Comparison of ENCODE assay signal across 8 mouse cellular contexts in the genomic region with DNA sequence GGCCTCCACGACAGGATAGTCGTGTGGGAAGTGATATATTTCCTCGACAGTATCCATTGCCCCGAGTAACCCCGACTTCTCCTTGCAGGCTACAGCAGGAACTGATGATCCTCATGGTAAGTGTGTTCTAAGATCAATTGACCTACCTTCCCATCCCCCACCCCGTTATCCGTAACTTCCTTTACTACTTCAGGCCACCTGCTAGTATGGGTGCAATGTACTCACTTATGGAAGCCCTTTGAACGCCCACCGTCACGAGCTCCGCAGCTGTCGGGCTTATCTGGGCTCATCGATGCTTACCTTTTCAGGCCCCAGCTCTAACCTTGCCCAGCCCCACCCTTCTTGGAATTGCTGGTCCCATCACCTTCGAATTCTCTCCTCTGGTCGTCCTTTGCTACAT. TPM values are rescaled to one million over a fixed set of nuclear protein-coding genes. Genes with fewer than 3 reads are reported as not detected.
DNase-seq lines count a peak whose midpoint lies in the region; ATAC-seq and TF ChIP-seq lines count a peak whose summit lies in the region.

No protein-coding gene starts in this region.

- ATAC-seq in heart, embryonic 16.5 days (replicated peaks; ENCODE audit: extremely low read depth, insufficient read depth, low FRiP score) = no peak
- no peak for ATAC-seq in hindbrain, postnatal 0 days
- no peak; the same call in 1 of the 2 replicates for ATAC-seq in midbrain, embryonic 16.5 days

- peaks cover 15% of the 10 kb centered on the region for H3K36me3 ChIP-seq in heart, embryonic 16.5 days (ENCODE audit: control insufficient read depth, insufficient read depth)
- peaks cover 28% of the 10 kb centered on the region; the same call in 1 of the 2 replicates for H3K36me3 ChIP-seq in hindbrain, postnatal 0 days (ENCODE audit: insufficient read depth, low read length)
- H3K36me3 ChIP-seq in midbrain, embryonic 16.5 days (ENCODE audit: control insufficient read depth, insufficient read depth, low read length) = no peaks in the 10 kb centered on the region; the same call in 1 of the 2 replicates

- no peaks in the 10 kb centered on the region for H3K27me3 ChIP-seq in heart, embryonic 16.5 days (ENCODE audit: control insufficient read depth, insufficient read depth, low read length)
- no peaks in the 10 kb centered on the region for H3K27me3 ChIP-seq in hindbrain, postnatal 0 days (ENCODE audit: insufficient read depth, low read length)
- H3K27me3 ChIP-seq in midbrain, embryonic 16.5 days (ENCODE audit: control insufficient read depth, insufficient read depth, low read depth, low read length) = no peaks in the 10 kb centered on the region

- peak overlapping the region; percentile 82 for H3K4me2 ChIP-seq in heart, embryonic 16.5 days (ENCODE audit: low read depth, low read length)
- peak overlapping the region; percentile 99 for H3K4me2 ChIP-seq in hindbrain, postnatal 0 days (ENCODE audit: low read depth, low read length)
- peak overlapping the region; percentile 99 for H3K4me2 ChIP-seq in midbrain, embryonic 16.5 days (ENCODE audit: low read length)

- H3K9ac ChIP-seq in heart, embryonic 16.5 days (ENCODE audit: low read length) = peak overlapping the region; percentile 91
- peak overlapping the region; percentile 40; the same call in 1 of the 2 replicates for H3K9ac ChIP-seq in hindbrain, postnatal 0 days (replicated peaks; ENCODE audit: low read length)
- H3K9ac ChIP-seq in midbrain, embryonic 16.5 days (ENCODE audit: low read depth, low read length) = peak overlapping the region; percentile 66

- no peak for DNase-seq in heart, postnatal 25 days (ENCODE audit: low spot score)
- no peak for DNase-seq in hindbrain, postnatal 0 days (ENCODE audit: low spot score)
- DNase-seq in left cerebral cortex, adult 9 months (ENCODE audit: low spot score in 2 of 2) = no peak
- DNase-seq in cerebellum, adult 8-10 months = no peak
- DNase-seq in urinary bladder, postnatal 25 days (ENCODE audit: low spot score) = no peak

- intact Hi-C loops in heart, postnatal 25 days (cut with DNase I) = no loop called here

- peak overlapping the region; percentile 81 for H3K27ac ChIP-seq in heart, embryonic 16.5 days (ENCODE audit: low read length)
- no peak overlapping the region for H3K27ac ChIP-seq in brown adipose tissue, adult 24 weeks (replicated peaks; ENCODE audit: low read depth, low read length)
- H3K27ac ChIP-seq in hindbrain, postnatal 0 days = no peak overlapping the region
- H3K27ac ChIP-seq in midbrain, embryonic 16.5 days (ENCODE audit: low read length) = no peak overlapping the region

- H3K4me3 ChIP-seq in heart, embryonic 16.5 days (ENCODE audit: low read length) = peak overlapping the region; percentile 85
- H3K4me3 ChIP-seq in brown adipose tissue, adult 24 weeks (ENCODE audit: insufficient read depth, low read depth, low read length) = peak overlapping the region; percentile 64
- H3K4me3 ChIP-seq in hindbrain, postnatal 0 days (ENCODE audit: low read length) = peak overlapping the region; percentile 73
- H3K4me3 ChIP-seq in midbrain, embryonic 16.5 days (ENCODE audit: low read depth, low read length) = peak overlapping the region; percentile 68

- no peak for TF ChIP-seq CTCF in hindbrain, postnatal 0 days (IDR thresholded peaks at IDR 0.05; ENCODE audit: low read depth)

- 2% methylated on average over 15 of the region's 15 CpGs for WGBS in heart, embryonic 16.5 days
- 4% methylated on average over 15 of the region's 15 CpGs for WGBS in hindbrain, postnatal 0 days
- 3% methylated on average over 15 of the region's 15 CpGs for WGBS in midbrain, embryonic 16.5 days

- peaks cover 14% of the 10 kb centered on the region for H3K4me1 ChIP-seq in heart, embryonic 16.5 days (ENCODE audit: control insufficient read depth, insufficient read depth, low read length)
- H3K4me1 ChIP-seq in brown adipose tissue, adult 24 weeks (ENCODE audit: control insufficient read depth, insufficient read depth, insufficient read length, low read length) = no peaks in the 10 kb centered on the region
- peaks cover 9% of the 10 kb centered on the region for H3K4me1 ChIP-seq in hindbrain, postnatal 0 days (ENCODE audit: insufficient read depth, low read length)
- H3K4me1 ChIP-seq in midbrain, embryonic 16.5 days (ENCODE audit: control insufficient read depth, insufficient read depth, low read length) = peaks cover 7% of the 10 kb centered on the region

- no peaks in the 10 kb centered on the region for H3K9me3 ChIP-seq in heart, embryonic 16.5 days (replicated peaks; ENCODE audit: control insufficient read depth, low read length)
- H3K9me3 ChIP-seq in hindbrain, postnatal 0 days (ENCODE audit: low read length) = no peaks in the 10 kb centered on the region
- H3K9me3 ChIP-seq in midbrain, embryonic 16.5 days (replicated peaks; ENCODE audit: control insufficient read depth, low read length, poor library complexity, severe bottlenecking) = no peaks in the 10 kb centered on the region

RNA-seq across cellular contexts. Expression of a gene that starts 0.6 kb away (rescaled TPM):
- polyA plus RNA-seq in heart, embryonic 16.5 days (2015; fragmentation: Nextera tagmentation; extraction: Ambion mirVana) = 388 and 390 TPM in 2 replicates
- 1 to 10 TPM; 2.4 to 2.9 TPM for total RNA-seq in heart, postnatal 25 days (2021)
- 1.4 and 3.8 TPM in 2 replicates for polyA plus RNA-seq in brown adipose tissue, adult 24 weeks (2012; ENCODE audit: insufficient read depth, insufficient read length, missing spikeins)
- total RNA-seq in hindbrain, postnatal 0 days (2014; rRNA removed) = 61.5 and 70.6 TPM in 2 replicates
- 61.2 and 69.4 TPM in 2 replicates for polyA plus RNA-seq in hindbrain, postnatal 0 days (2015; fragmentation: Nextera tagmentation; extraction: Ambion mirVana)
- 35.4 and 45.7 TPM in 2 replicates for polyA plus RNA-seq in midbrain, embryonic 16.5 days (2015; fragmentation: Nextera tagmentation; extraction: Ambion mirVana)

RNA-seq across cellular contexts. Expression of a gene that starts 9.5 kb away (rescaled TPM):
- polyA plus RNA-seq in heart, embryonic 16.5 days (2015; fragmentation: Nextera tagmentation; extraction: Ambion mirVana) = 6.7 and 28.8 TPM in 2 replicates
- total RNA-seq in heart, postnatal 25 days (2021) = not detected
- polyA plus RNA-seq in brown adipose tissue, adult 24 weeks (2012; ENCODE audit: insufficient read depth, insufficient read length, missing spikeins) = 204 and 410 TPM in 2 replicates
- 12.2 TPM in 1 of 2 replicates, not detected in the other for total RNA-seq in hindbrain, postnatal 0 days (2014; rRNA removed)
- polyA plus RNA-seq in hindbrain, postnatal 0 days (2015; fragmentation: Nextera tagmentation; extraction: Ambion mirVana) = 0.30 TPM in 1 of 2 replicates, not detected in the other
- polyA plus RNA-seq in midbrain, embryonic 16.5 days (2015; fragmentation: Nextera tagmentation; extraction: Ambion mirVana) = 0.43 TPM in 1 of 2 replicates, not detected in the other

RNA-seq across cellular contexts. Expression of a gene that starts 15.3 kb away (rescaled TPM):
- 40.6 and 45.6 TPM in 2 replicates for polyA plus RNA-seq in heart, embryonic 16.5 days (2015; fragmentation: Nextera tagmentation; extraction: Ambion mirVana)
- total RNA-seq in heart, postnatal 25 days (2021) = 10 to 100 TPM; 24.7 to 27.5 TPM
- 28.2 and 36.8 TPM in 2 replicates for polyA plus RNA-seq in brown adipose tissue, adult 24 weeks (2012; ENCODE audit: insufficient read depth, insufficient read length, missing spikeins)
- total RNA-seq in hindbrain, postnatal 0 days (2014; rRNA removed) = 102 and 106 TPM in 2 replicates
- 44.7 and 47.6 TPM in 2 replicates for polyA plus RNA-seq in hindbrain, postnatal 0 days (2015; fragmentation: Nextera tagmentation; extraction: Ambion mirVana)
- polyA plus RNA-seq in midbrain, embryonic 16.5 days (2015; fragmentation: Nextera tagmentation; extraction: Ambion mirVana) = 35.3 and 41.4 TPM in 2 replicates

RNA-seq across cellular contexts. Expression of a gene that starts 24.5 kb away (rescaled TPM):
- polyA plus RNA-seq in heart, embryonic 16.5 days (2015; fragmentation: Nextera tagmentation; extraction: Ambion mirVana) = 56.0 and 58.7 TPM in 2 replicates
- total RNA-seq in heart, postnatal 25 days (2021) = 10 to 100 TPM; 24.4 to 25.8 TPM
- 12.7 and 16.6 TPM in 2 replicates for polyA plus RNA-seq in brown adipose tissue, adult 24 weeks (2012; ENCODE audit: insufficient read depth, insufficient read length, missing spikeins)
- 17.1 and 24.9 TPM in 2 replicates for total RNA-seq in hindbrain, postnatal 0 days (2014; rRNA removed)
- polyA plus RNA-seq in hindbrain, postnatal 0 days (2015; fragmentation: Nextera tagmentation; extraction: Ambion mirVana) = 53.9 and 56.1 TPM in 2 replicates
- polyA plus RNA-seq in midbrain, embryonic 16.5 days (2015; fragmentation: Nextera tagmentation; extraction: Ambion mirVana) = 55.1 and 58.4 TPM in 2 replicates

RNA-seq across cellular contexts. Expression of a gene that starts 24.5 kb away (rescaled TPM):
- 0.51 and 0.80 TPM in 2 replicates for polyA plus RNA-seq in heart, embryonic 16.5 days (2015; fragmentation: Nextera tagmentation; extraction: Ambion mirVana)
- total RNA-seq in heart, postnatal 25 days (2021) = under 1 TPM; 0.28 to 0.29 TPM
- polyA plus RNA-seq in brown adipose tissue, adult 24 weeks (2012; ENCODE audit: insufficient read depth, insufficient read length, missing spikeins) = not detected in 2 replicates
- total RNA-seq in hindbrain, postnatal 0 days (2014; rRNA removed) = 1.3 TPM in 2 replicates
- polyA plus RNA-seq in hindbrain, postnatal 0 days (2015; fragmentation: Nextera tagmentation; extraction: Ambion mirVana) = 0.73 and 0.76 TPM in 2 replicates
- 1.5 and 1.7 TPM in 2 replicates for polyA plus RNA-seq in midbrain, embryonic 16.5 days (2015; fragmentation: Nextera tagmentation; extraction: Ambion mirVana)

Comparison
In these comparisons a context has a peak if more than half of its experiments do, and no peak if none do; other contexts are left out.
1. H3K9ac ChIP-seq: peak in every context shown above with its lines; median percentile 91 in heart, embryonic 16.5 days; 66 in midbrain, embryonic 16.5 days; 40 in hindbrain, postnatal 0 days.